ENCODE assay signal across 8 mouse cellular contexts in the genomic region with DNA sequence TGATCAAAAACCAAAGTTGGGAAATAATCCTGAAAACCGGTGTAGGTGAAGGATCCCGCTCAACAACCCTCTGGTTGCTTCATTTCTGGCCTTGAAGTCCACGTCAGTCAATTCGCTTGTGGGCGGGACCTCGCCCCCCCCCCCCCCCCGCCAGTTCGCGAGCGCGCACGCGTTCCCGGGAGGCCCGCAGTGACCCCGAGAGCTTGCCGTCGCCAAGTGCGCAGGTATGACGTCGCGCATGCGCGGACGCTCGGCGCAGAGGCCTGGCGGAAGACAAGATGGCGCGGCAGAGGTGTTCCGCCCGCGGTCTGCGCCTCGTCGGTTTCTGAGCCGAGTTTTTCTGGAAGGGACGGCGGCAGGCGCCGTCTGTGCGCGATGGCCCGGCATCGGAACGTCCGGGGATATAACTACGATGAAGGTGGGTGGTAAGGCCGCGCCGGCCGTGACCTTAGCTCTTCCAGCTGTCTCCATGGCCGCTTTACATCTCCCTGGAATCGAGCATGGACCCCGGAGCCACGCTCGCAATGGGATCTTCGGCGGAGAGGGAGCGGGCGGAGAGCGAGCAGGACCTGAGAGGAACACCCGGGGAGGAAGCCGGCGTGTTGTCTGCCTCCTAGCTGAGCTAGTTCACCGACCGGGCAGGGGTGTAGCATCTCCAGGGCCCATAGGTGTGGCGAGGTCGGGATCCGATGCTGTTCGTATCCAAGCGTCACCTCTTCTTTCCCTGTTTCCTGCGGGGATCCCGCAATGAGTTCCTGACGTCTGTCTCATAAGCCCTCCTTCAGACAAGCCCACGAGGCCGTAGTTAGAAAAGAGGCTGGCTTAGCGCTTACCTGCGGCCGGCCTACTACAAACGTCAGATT. TPM values are rescaled to one million over a fixed set of nuclear protein-coding genes. Genes with fewer than 3 reads are reported as not detected.
A peak's percentile ranks its signal among the peaks of the same experiment; 100 is the strongest.
DNase-seq lines count a peak whose midpoint lies in the region; ATAC-seq lines count a peak whose summit lies in the region.

A gene (plus strand): TSS at position 221 of the 863 bp plus-strand sequence.

- ATAC-seq in megakaryocyte progenitor cell, adult 5-6 weeks (replicated peaks; ENCODE audit: poor library complexity): peak; percentile 93

- peak; percentile 89 for DNase-seq in adipocyte (ENCODE audit: low spot score)
- DNase-seq in embryo, embryonic 10 days (ENCODE audit: low spot score): peak; percentile 92
- DNase-seq in gastrocnemius, postnatal 10 days: peak; percentile 93
- DNase-seq in induced T-regulatory cell, adult 2 months (ENCODE audit: low read depth): peak; percentile 97
- DNase-seq in left cerebral cortex, adult 9 months (ENCODE audit: low spot score in 2 of 2): peak; percentile 65 to 85
- DNase-seq in right cerebral cortex, postnatal 14 days: peak; percentile 95
- peak; percentile 78 to 88 for DNase-seq in urinary bladder, postnatal 36 days (ENCODE audit: low spot score in 2 of 2)

RNA-seq across cellular contexts. Expression of the gene that starts here (rescaled TPM):
- 10 to 100 TPM; 57.0 to 57.7 TPM for total RNA-seq in gastrocnemius, postnatal 10 days (2021)
- total RNA-seq in megakaryocyte progenitor cell, adult 5-6 weeks (2015): 65.1 and 72.5 TPM in 2 replicates
- 88.3 and 93.5 TPM in 2 replicates for total RNA-seq in megakaryocyte progenitor cell, adult 5-6 weeks (2017)

Comparison
In these comparisons a context has a peak if more than half of its experiments do, and no peak if none do; other contexts are left out.
1. Peak in every context shown above with its lines: DNase-seq and ATAC-seq.